Mouse (Mus musculus): ENCODE results near the gene Adap2.

GRCm38 (mm10) chr11:80190280-80190679, 36.4 kb downstream of the Adap2 start:
- TF ChIP-seq POLR2A (IDR thresholded peaks at IDR 0.05; ENCODE audit: insufficient read length, low read depth), result no peak
- no peak for TF ChIP-seq CEBPB (IDR thresholded peaks at IDR 0.05; ENCODE audit: insufficient read depth, poor library complexity, severe bottlenecking)
- TF ChIP-seq POLR2AphosphoS2 (IDR thresholded peaks at IDR 0.05; ENCODE audit: insufficient read length, low read depth), result no peak
- TF ChIP-seq MAX (IDR thresholded peaks at IDR 0.05; ENCODE audit: low read depth), result no peak
- no peak for TF ChIP-seq MYOG (IDR thresholded peaks at IDR 0.05; ENCODE audit: control insufficient read depth in 1 of 3, insufficient read depth in 1 of 3, insufficient read length in 2 of 3, low read depth in 2 of 3)
- no peak for TF ChIP-seq USF1 (IDR thresholded peaks at IDR 0.05; ENCODE audit: low read depth)
- TF ChIP-seq E2F4 (IDR thresholded peaks at IDR 0.05; ENCODE audit: insufficient read depth), result no peak
